8 mouse cellular contexts compared by ENCODE assay signal in the genomic region with DNA sequence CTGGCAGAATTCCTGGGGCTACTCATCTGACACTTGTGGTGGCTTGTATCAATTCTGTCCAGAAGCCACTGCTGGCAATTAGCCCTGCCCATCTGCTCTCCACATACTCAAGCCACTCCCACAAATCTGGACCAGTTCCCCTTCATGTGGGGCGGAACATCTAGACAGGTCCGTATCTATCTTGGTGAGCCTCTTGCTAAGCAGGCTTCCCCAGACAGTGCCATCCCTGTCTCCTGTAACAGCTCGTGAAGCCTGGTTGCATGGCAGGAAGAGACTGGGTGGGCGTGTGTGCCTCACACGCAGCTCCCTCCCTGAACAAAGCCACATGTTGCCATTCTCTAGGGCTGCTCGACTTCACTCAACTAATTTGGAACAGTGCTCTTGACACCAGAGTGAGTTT.
DNase-seq lines count a peak whose midpoint lies in the region; ATAC-seq lines count a peak whose summit lies in the region.
"Had no signal": no experiment of that assay in that cellular context is flagged by ENCODE, and none has a peak within 500 bp of the region (broad histone marks: within the 10 kb centered on the region; RNA-seq: fewer than 3 reads in every experiment).

No protein-coding gene starts in this region.

- intact Hi-C loops in left cerebral cortex, postnatal 14 days (cut with DNase I), result no loop called here

- peak; percentile 95 for ATAC-seq in frontal cortex, adult (ENCODE audit: low TSS enrichment)
- no peak for ATAC-seq in erythroid progenitor cell, adult 5-6 weeks (replicated peaks; ENCODE audit: low FRiP score, poor library complexity, severe bottlenecking)
- ATAC-seq: Patski had no signal

- peak; percentile 30 for DNase-seq in ZHBTc4 (ENCODE audit: low read depth, low spot score)
- peak; percentile 26 to 41 for DNase-seq in cerebellum, adult 18-20 months
- DNase-seq in left cerebral cortex, postnatal 14 days (ENCODE audit: low spot score in 2 of 2), result peak; percentile 55 to 78
- DNase-seq in thymus, postnatal 4 days, result no peak
- DNase-seq in lung, adult 18-20 months, result no peak

Comparison
In these comparisons a context has a peak if more than half of its experiments do, and no peak if none do; other contexts are left out.
1. DNase-seq: peak in ZHBTc4 (single experiment), cerebellum, adult 18-20 months (2 of 2) and left cerebral cortex, postnatal 14 days (2 of 2); none in thymus, postnatal 4 days (single experiment) and lung, adult 18-20 months (0 of 2).